Mouse (Mus musculus): ENCODE data around the gene Ets2.
"Not testable (repeated sequence)": the region's sequence is repeated elsewhere in the genome, so short reads cannot be mapped to it uniquely, and the experiment has no call there.

Ets2 gene

GRCm38 (mm10) chr16:95696599-95696998, 5.3 kb upstream of the Ets2 start:
- no peak for DNase-seq (ENCODE audit: extremely low read depth, insufficient read length, low spot score)

DNA sequence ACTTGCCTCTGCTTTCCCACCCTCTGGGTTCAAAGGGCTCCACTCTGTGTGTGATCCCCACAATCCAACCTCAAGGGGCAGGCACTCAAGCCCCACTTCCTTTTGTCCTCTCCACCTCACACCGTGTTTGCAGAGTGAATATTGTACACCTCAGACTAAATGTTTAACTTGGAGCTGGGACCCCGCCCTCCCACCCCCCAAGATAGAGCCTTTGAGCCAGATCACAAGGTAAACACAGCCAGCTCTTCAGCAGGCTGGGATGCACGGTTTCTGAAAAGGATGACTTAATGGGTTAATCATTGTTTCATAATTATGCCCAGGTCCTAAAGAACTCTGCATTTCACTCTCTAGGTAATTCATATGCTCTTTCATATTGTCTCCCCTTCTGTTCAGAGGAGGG, 2.2 kb upstream of the Ets2 start:
- no peak for DNase-seq (ENCODE audit: extremely low read depth, insufficient read length, low spot score)

- no peak for DNase-seq (ENCODE audit: extremely low read depth, insufficient read length, low spot score)
Observed at GRCm38 (mm10) chr16:95700224-95700623, 1.7 kb upstream of the Ets2 start.

- no peak for DNase-seq (ENCODE audit: extremely low read depth, insufficient read length, low spot score)
Observed at GRCm38 (mm10) chr16:95702562-95703545, 979 bp downstream of the Ets2 start.

DNA sequence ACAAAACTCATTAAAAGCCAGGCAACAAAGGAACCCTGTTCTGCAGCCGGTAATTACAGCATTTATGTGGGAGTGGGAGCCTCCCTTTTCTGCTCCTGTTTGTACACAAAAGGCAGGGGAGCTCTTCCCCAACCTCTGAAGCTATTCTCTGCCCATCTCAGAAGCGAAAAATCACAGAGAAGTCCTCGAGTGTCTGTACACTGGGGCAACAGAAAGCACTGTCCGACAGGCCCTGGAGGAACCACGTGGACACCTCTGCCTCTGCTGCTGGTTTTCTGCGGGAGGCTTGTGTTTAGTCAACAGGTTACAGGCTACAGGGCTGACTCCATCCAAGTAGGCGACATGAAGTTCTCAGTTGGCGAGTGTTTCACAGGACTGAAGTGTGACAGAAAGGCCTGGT, 2.1 kb downstream of the Ets2 start:
- DNase-seq (ENCODE audit: extremely low read depth, insufficient read length, low spot score), result no peak

DNA sequence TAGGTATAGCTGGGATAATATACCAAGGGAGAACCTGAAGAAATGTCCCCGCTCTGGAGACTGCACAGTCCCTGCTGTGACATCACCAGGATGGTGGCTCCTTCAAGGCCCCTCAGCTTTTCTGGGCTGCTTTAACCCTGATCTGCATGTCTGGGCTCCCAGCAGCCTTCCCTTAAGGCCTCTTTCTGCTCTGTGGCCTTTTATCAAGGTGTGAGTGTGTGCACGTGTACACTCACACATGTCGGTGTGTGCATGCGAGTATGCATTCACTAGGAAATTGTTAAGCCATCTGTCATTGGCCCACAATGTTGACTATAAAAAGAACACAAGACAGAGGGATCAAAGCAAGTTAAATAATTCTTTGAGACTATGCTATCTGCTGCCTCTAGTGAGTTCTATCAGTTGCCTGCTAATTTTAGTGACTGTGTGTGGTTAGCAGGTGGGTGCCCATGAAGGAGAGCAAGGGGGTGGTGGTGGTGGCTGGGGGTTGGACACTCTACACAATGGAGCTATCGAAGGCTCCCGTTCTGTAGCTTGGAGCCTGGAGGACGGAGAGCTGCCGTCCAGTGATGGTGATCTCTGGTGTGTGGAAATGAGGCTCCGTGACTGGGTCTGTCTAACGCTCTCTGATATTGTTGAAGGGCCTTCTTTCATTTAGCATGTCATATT, 2.9 kb downstream of the Ets2 start:
- no peak for DNase-seq (ENCODE audit: extremely low read depth, insufficient read length, low spot score)

GRCm38 (mm10) chr16:95705771-95706170, 3.9 kb downstream of the Ets2 start:
- DNase-seq (ENCODE audit: extremely low read depth, insufficient read length, low spot score), result no peak

DNA sequence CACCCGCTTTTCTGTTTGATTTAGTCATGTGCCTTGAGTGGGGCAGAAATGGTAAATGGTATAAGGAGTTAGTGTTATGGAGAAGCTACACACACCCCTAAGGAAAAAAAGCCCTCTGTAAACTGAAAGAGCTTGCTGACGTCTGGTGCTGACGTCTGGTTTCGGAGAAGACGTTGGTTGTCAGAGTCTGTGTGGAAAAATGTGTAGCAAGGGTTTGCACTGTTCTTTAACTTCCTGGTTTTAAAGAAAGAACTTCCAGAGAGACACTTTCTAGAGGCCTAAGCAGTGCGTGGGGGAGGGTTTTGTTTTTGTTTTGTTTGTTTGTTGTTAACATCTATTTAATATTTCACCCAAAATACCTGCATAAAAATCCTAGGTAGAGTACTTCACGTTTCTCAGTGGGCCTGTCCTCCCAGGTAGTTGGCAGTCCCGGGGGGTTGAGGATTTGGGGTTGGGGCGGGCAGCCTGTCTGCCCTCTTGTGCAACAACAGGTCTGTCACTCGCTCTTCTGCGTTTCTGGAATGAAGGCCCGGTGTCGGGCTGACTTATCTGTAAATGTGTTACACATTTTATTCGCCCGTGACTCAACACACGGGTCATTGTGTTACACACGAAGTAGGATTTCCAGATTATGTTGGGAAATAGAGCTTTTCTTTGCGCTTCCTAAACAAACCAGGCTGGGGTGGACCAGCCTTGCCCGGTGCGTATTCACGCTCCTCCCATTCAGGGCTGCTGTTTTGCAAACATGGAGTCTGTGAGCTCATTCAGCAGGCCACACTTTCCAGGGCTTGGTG, 6.5 kb downstream of the Ets2 start:
- DNase-seq (ENCODE audit: extremely low read depth, insufficient read length, low spot score), result no peak

- no peak for DNase-seq (ENCODE audit: extremely low read depth, insufficient read length, low spot score)
Observed at GRCm38 (mm10) chr16:95709175-95709574, 7.3 kb downstream of the Ets2 start.

DNA sequence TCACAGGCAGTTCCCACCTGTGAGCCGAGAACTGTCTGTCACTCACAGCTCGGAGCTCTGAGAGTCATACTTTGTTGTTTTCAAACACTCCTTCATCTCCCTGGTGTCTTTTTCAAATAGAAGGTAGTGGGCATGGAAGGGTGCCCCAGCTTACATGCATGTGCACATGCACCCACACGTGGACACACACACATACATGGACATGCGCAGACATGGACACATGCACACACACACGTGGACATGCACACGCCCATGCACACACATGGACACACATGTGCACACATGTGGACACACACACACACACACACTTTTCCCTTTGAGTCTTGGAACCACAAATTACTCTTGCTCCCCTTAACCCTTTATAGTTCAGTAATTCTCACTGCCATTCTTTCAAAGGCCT, 8.3 kb downstream of the Ets2 start:
- no peak for DNase-seq (ENCODE audit: extremely low read depth, insufficient read length, low spot score)

DNA sequence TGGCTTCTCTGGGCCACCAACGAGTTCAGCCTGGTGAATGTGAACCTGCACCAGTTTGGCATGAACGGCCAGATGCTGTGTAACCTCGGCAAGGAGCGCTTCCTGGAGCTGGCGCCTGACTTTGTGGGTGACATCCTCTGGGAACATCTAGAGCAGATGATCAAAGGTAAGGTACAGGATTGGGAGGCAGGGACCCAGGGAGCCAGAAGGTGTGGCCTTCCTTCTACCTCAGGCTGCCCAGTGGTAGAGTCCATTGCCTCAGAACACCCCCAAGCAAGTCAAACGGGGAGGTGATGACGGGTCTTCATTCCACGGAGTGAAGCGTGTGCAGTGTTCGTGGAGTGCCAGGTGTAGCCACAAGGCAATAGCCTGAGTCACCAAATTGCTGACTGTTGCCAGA, 10.2 kb downstream of the Ets2 start:
- no peak for DNase-seq (ENCODE audit: extremely low read depth, insufficient read length, low spot score)

DNA sequence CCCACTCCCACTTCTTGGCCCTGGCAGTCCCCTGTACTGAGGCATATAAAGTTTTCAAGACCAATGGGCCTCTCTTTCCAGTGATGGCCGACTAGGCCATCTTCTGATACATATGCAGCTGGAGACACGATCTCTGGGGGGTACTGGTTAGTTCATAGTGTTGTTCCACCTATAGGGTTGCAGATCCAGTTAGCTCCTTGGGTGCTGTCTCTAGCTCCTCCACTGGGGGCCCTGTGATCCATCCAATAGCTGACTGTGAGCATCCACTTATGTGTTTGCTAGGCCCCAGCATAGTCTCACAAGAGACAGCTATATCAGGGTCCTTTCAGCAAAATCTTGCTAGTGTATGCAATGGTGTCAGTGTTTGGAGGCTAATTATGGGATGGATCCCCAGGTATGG, 11.2 kb downstream of the Ets2 start:
- DNase-seq (ENCODE audit: extremely low read depth, insufficient read length, low spot score), result not testable (repeated sequence)

DNA sequence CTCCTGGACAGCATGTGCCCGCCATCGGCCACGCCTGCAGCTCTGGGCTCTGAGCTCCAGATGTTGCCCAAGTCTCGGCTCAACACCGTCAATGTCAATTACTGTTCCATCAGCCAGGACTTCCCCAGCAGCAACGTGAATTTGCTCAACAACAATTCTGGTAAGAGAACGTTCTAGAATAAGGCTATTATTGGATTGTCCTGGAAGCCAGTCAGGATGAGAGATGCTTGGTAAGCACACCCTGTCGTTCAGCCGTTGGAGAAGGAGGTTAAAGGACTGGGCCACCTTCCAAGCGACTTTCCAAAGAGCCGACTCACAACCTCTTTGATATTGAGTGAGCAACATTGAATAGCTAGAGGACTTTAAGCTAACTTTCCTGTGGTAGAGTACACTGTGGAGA, 13.2 kb downstream of the Ets2 start:
- DNase-seq (ENCODE audit: extremely low read depth, insufficient read length, low spot score), result no peak

- DNase-seq (ENCODE audit: extremely low read depth, insufficient read length, low spot score), result no peak
Observed at GRCm38 (mm10) chr16:95716061-95716706, 14.3 kb downstream of the Ets2 start.

- no peak for DNase-seq (ENCODE audit: extremely low read depth, insufficient read length, low spot score)
Observed at GRCm38 (mm10) chr16:95717631-95718030, 15.8 kb downstream of the Ets2 start.

- DNase-seq (ENCODE audit: extremely low read depth, insufficient read length, low spot score), result no peak
Observed at GRCm38 (mm10) chr16:95718119-95718518, 16.2 kb downstream of the Ets2 start.

GRCm38 (mm10) chr16:95720532-95720931, 18.7 kb downstream of the Ets2 start:
- DNase-seq (ENCODE audit: extremely low read depth, insufficient read length, low spot score), result no peak

GRCm38 (mm10) chr16:95724251-95724650, 22.4 kb downstream of the Ets2 start:
- DNase-seq (ENCODE audit: extremely low read depth, insufficient read length, low spot score), result no peak

DNA sequence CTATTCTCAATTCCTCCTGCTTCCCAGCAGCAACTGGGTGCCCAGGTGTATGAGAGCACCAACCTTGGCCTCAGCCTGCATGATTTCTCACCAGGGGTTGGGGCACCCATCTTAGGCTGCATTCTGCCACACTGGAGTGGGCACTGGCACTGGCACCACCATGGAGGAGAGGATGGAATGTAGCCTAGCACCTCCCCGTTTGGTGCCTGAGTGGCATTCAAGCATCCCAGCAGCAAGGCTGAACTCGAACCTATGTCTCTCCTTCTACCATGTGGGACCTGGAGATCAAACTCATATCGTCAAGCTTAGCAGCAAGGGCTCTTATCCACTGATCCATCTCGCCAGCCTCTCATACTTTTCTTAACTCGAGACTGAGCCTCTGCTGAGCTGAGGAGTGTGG, 22.9 kb downstream of the Ets2 start:
- no peak for DNase-seq (ENCODE audit: extremely low read depth, insufficient read length, low spot score)

DNA sequence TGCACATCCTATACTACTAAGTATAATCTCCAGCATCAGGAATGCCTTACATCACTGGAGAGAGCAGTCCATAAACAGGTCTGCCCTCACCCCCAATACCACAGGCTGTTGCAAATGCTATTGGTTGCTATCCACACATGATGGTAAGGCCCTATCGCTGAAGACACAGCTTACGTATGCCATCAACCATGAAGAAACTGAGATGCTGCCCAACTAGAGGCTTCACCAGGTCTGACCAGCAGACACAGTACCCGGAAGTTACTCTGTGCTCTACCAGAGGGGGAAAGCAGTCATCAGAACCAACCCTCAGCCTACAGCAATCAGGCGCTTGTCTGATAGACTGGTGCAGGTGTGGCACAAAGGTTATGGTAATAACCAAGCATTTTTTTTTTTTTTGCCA, 24.9 kb downstream of the Ets2 start:
- no peak for DNase-seq (ENCODE audit: extremely low read depth, insufficient read length, low spot score)

Data from 3134 (cell line).